Mouse (Mus musculus) lung, postnatal 0 days (tissue): ENCODE data around the gene Vmn1r157. TPM values are rescaled to one million over a fixed set of nuclear protein-coding genes. Genes with fewer than 3 reads are reported as not detected.
"Not testable (repeated sequence)": the region's sequence is repeated elsewhere in the genome, so short reads cannot be mapped to it uniquely, and the experiment has no call there.

Source experiments
- ATAC-seq: fragments of 200-750 bp; cut with Nextera tagmentation; 2 replicates; pipeline ENCODE4 v1.8.0; 2017; ENCODE audit warnings: moderate library complexity
- DNase-seq: peaks from one replicate; pipeline ENCODE4 v3.0.0-alpha.2; 2016; ENCODE audit warnings: low spot score
- H3K27ac ChIP-seq: fragments of 300-500 bp; sonication (generic); 2 replicates; pipeline ENCODE4 v1.5.1; 2014; ENCODE audit warnings: antibody characterized with exemption, mild to moderate bottlenecking, low read length, mixed read lengths
- H3K27me3 ChIP-seq: fragments of 300-500 bp; sonication (generic); replicated peaks from 2 replicates; pipeline ENCODE4 v1.6.1; 2014; ENCODE audit warnings: low read length, mixed read lengths; ENCODE audit not compliant: insufficient read depth
- H3K36me3 ChIP-seq: fragments of 300-500 bp; sonication (generic); 2 replicates; pipeline ENCODE4 v1.6.1; 2014; ENCODE audit warnings: low read length, mixed read lengths; ENCODE audit not compliant: insufficient read depth
- H3K4me1 ChIP-seq: fragments of 300-500 bp; sonication (generic); 2 replicates; pipeline ENCODE4 v1.6.1; 2014; ENCODE audit warnings: antibody characterized with exemption, low read depth, low read length, mixed read lengths; ENCODE audit not compliant: insufficient read depth
- H3K4me2 ChIP-seq: fragments of 300-500 bp; sonication (generic); replicated peaks from 2 replicates; pipeline ENCODE4 v1.6.1; 2014; ENCODE audit warnings: low read depth, mild to moderate bottlenecking, low read length, moderate library complexity, mixed read lengths
- H3K4me3 ChIP-seq: fragments of 300-500 bp; sonication (generic); 2 replicates; pipeline ENCODE4 v1.5.1; 2014; ENCODE audit warnings: low read depth, low read length
- H3K9ac ChIP-seq: fragments of 300-500 bp; sonication (generic); replicated peaks from 2 replicates; pipeline ENCODE4 v1.6.1; 2014; ENCODE audit warnings: low read depth, mild to moderate bottlenecking
- H3K9me3 ChIP-seq: fragments of 300-500 bp; sonication (generic); 2 replicates; pipeline ENCODE4 v1.6.1; 2016; ENCODE audit warnings: low read length, mixed read lengths
- WGBS: fragments of 180-500 bp; shearing (Covaris S2); extraction: QIAGEN DNeasy Blood & Tissue Kit; methylation state at CpG from one replicate; pipeline ENCODE4 v1.1.7; 2014; 5-methylcytosine and 5-hydroxymethylcytosine counted together
- polyA plus RNA-seq: library from polyadenylated mRNA; unstranded; fragments of >200 nt; fragmentation: Nextera tagmentation; extraction: Ambion mirVana; gene quantifications from 2 replicates; pipeline ENCODE4 v1.2.1, GENCODE M21; 2015

Vmn1r157 gene
- polyA plus RNA-seq: not detected in 2 replicates

DNA sequence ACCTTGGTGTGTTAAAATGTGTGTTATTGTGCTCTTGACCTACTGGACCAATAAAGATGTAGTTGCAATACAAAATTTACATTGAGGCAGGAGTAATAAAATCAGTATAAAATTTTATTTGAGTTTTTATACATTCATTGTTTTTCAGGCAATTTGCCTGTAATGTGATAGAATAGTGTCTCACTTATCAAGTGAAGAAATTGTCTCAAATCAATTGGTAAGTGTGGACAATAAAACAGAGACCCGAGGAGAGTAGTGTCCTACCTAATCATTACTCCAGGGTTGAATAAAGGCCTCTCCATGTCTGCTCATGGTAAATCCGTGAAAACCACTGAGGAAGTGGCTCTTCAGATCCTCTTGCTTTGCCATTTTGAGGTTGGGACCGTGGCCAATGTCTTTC lies at the start of gene Vmn1r157:
Gene Vmn1r157, plus strand, starts transcription at position 301 of the 400 bp plus-strand sequence.
- not testable (repeated sequence) for H3K4me3 ChIP-seq, H3K36me3 ChIP-seq, ATAC-seq, H3K27me3 ChIP-seq, H3K9me3 ChIP-seq, H3K4me2 ChIP-seq, H3K27ac ChIP-seq, H3K4me1 ChIP-seq, DNase-seq, H3K9ac ChIP-seq
- 15% methylated on average over 2 of the region's 3 CpGs for WGBS

DNA sequence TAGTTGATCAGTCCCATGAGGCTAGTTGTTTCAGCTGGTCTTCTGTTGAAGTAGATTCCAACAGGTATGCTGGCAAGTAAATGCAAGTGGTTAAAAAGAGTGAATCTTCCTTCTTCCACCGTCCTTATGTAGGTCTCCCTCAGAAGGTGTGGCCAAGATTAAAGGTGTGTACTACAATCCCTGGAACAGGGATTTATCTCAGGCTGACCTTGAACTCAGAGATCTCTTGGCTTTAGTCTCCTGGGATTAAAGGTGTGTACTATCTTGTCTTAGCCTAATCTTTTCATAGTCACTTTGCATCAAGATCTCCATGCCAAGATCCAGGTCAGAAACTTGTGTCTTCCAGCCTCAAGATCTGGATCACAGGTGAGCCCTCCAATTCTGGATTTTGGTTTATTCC lies 41.9 kb upstream of the Vmn1r157 start, which contains the start of gene Gm4567:
Gene Gm4567, minus strand, starts transcription at position 101 of the 400 bp plus-strand sequence.
- not testable (repeated sequence) for DNase-seq, ATAC-seq, H3K27ac ChIP-seq, H3K9me3 ChIP-seq, H3K4me3 ChIP-seq, H3K36me3 ChIP-seq, H3K4me1 ChIP-seq, H3K27me3 ChIP-seq, H3K4me2 ChIP-seq, H3K9ac ChIP-seq
- no CpG with 5 or more reads among the region's 1 CpGs for WGBS

DNA sequence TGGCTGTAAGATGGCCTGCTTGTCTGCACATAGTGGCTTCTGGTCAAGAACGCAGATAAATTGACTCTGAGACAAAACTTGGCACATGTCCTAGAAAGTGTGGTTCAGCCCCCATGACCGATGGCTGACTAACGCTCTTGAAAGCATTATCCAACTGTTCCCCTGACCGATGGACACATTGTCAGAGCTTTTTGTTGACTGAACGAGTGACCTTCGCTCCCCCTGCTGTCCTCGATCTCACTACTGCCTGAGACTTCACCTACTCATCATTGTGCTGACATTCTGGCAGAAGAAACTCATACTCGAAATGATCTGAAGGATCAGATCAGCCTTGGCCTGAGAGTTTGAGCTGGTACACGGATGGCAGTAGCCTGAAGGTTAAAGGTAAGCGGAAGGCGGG lies 14.5 kb downstream of the Vmn1r157 start:
- not testable (repeated sequence) for H3K4me1 ChIP-seq, H3K4me2 ChIP-seq, H3K27me3 ChIP-seq, H3K36me3 ChIP-seq, H3K4me3 ChIP-seq, ATAC-seq, H3K27ac ChIP-seq, H3K9ac ChIP-seq, H3K9me3 ChIP-seq, DNase-seq
- WGBS: 94% methylated on average over 5 of the region's 11 CpGs

DNA sequence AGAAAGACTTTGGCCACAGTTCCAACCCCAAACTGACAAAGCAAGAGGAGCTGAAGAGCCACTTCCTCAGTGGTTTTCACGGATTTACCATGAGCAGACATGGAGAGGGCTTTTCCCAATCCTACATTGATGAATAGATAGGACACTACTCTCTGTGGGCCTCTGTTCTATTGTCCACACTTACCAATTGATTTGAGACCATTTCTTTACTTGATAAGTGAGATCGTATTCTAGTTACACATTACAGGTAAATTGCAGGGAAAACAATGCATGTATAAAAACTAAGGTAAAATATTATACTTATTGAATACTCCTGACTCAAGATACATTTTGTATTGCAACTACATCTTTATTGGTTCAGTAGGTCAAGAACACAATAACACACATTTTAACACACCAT lies 29.2 kb downstream of the Vmn1r157 start, which contains the start of gene Vmn1r158:
Gene Vmn1r158, minus strand, starts transcription at position 101 of the 400 bp plus-strand sequence.
- not testable (repeated sequence) for H3K9me3 ChIP-seq, H3K4me3 ChIP-seq, H3K27me3 ChIP-seq, H3K27ac ChIP-seq, ATAC-seq, H3K9ac ChIP-seq, DNase-seq, H3K4me1 ChIP-seq, H3K4me2 ChIP-seq, H3K36me3 ChIP-seq
- WGBS: 45% methylated on average over 2 of the region's 2 CpGs

Other genes starting within 250 kb of the Vmn1r157 start
- gene Vmn1r152, start 238.7 kb upstream of the Vmn1r157 start, polyA plus RNA-seq: not detected in 2 replicates
- not detected in 2 replicates for gene Gm8677, start 226.8 kb upstream of the Vmn1r157 start, polyA plus RNA-seq
- gene Gm4201, start 196.4 kb upstream of the Vmn1r157 start, polyA plus RNA-seq: not detected in 2 replicates
- gene Gm4565, start 173.6 kb upstream of the Vmn1r157 start, polyA plus RNA-seq: not detected in 2 replicates
- gene Vmn1r155, start 103.7 kb upstream of the Vmn1r157 start, polyA plus RNA-seq: not detected in 2 replicates
- gene Gm8693, start 69.4 kb upstream of the Vmn1r157 start, polyA plus RNA-seq: not detected in 2 replicates
- not detected in 2 replicates for gene Gm4567, start 42.0 kb upstream of the Vmn1r157 start, polyA plus RNA-seq
- not detected in 2 replicates for gene Vmn1r158, start 29.1 kb downstream of the Vmn1r157 start, polyA plus RNA-seq
- gene Vmn1r159, start 81.9 kb downstream of the Vmn1r157 start, polyA plus RNA-seq: not detected in 2 replicates
- not detected in 2 replicates for gene Vmn1r160, start 109.5 kb downstream of the Vmn1r157 start, polyA plus RNA-seq
- gene Gm4214, start 223.0 kb downstream of the Vmn1r157 start, polyA plus RNA-seq: not detected in 2 replicates